Mouse (Mus musculus) ES-E14 (cell line): ENCODE data around the gene Ccdc40. TPM values are rescaled to one million over a fixed set of nuclear protein-coding genes. Genes with fewer than 3 reads are reported as not detected.

Source experiments
- DNase-seq: peaks from one replicate; pipeline ENCODE4 v3.0.0-alpha.2; 2013; ENCODE audit warnings: low read depth, low spot score
- H3K27ac ChIP-seq: 2 replicates; pipeline ENCODE4 v1.5.1; 2012; ENCODE audit warnings: low read depth, mild to moderate bottlenecking, low read length, moderate library complexity, mixed read lengths; ENCODE audit not compliant: poor library complexity, insufficient read depth, severe bottlenecking
- H3K36me3 ChIP-seq: 2 replicates; pipeline ENCODE4 v1.6.1; 2012; ENCODE audit warnings: mild to moderate bottlenecking, low read length, moderate library complexity, mixed read lengths; ENCODE audit not compliant: control insufficient read depth, poor library complexity, insufficient read depth, severe bottlenecking
- H3K4me1 ChIP-seq, 2 experiments: fragments of 150-350 bp in 1 of 2; sonication (generic) in 1 of 2; 2 replicates each; pipeline ENCODE4 v1.6.1; 2012; ENCODE audit warnings: low read length in 2 of 2, mild to moderate bottlenecking in 1 of 2, mixed read lengths in 1 of 2; ENCODE audit not compliant: control insufficient read depth in 2 of 2, insufficient read depth in 2 of 2, poor library complexity in 1 of 2
- H3K4me3 ChIP-seq, 2 experiments: fragments of 150-350 bp in 1 of 2; sonication (generic) in 1 of 2; 2 replicates each; pipeline ENCODE4 v1.5.1; 2012; ENCODE audit warnings: low read length in 2 of 2, low read depth in 1 of 2, mild to moderate bottlenecking in 1 of 2, mixed read lengths in 1 of 2; ENCODE audit not compliant: insufficient read depth in 1 of 2, poor library complexity in 1 of 2, severe bottlenecking in 1 of 2
- H3K9ac ChIP-seq: 2 replicates; pipeline ENCODE4 v1.6.1; 2012; ENCODE audit warnings: low read depth, mild to moderate bottlenecking, low read length, mixed read lengths; ENCODE audit not compliant: poor library complexity, insufficient read depth, severe bottlenecking
- H3K9me3 ChIP-seq: fragments of 150-350 bp; sonication (generic); 2 replicates; pipeline ENCODE4 v1.6.1; 2012; ENCODE audit warnings: low read depth, mild to moderate bottlenecking, low read length; ENCODE audit not compliant: control insufficient read depth, insufficient read depth
- CHD2 ChIP-seq: IDR thresholded peaks from 2 replicates; pipeline ENCODE4 v1.6.1; 2014; ENCODE audit warnings: mild to moderate bottlenecking, low read depth, low read length, inconsistent platforms
- HCFC1 ChIP-seq: IDR thresholded peaks from 2 replicates; pipeline ENCODE4 v1.6.1; 2012; ENCODE audit warnings: low read length, inconsistent platforms, borderline replicate concordance; ENCODE audit not compliant: insufficient read depth
- MAFK ChIP-seq: IDR thresholded peaks from 2 replicates; pipeline ENCODE4 v1.6.1; 2014; ENCODE audit warnings: mild to moderate bottlenecking, low read depth, low read length, inconsistent platforms; ENCODE audit not compliant: insufficient read depth
- ZC3H11A ChIP-seq: IDR thresholded peaks from 2 replicates; pipeline ENCODE4 v1.6.1; 2012; ENCODE audit warnings: low read depth, mild to moderate bottlenecking, inconsistent platforms, low read length, borderline replicate concordance
- ZNF384 ChIP-seq: IDR thresholded peaks from 2 replicates; pipeline ENCODE4 v1.6.1; 2012; ENCODE audit warnings: low read depth, low read length, inconsistent platforms
- in situ Hi-C, 2 experiments: fragments of 600-800 bp; cut with MboI; formaldehyde crosslinking; loops; one replicate each; pipeline ENCODE4 v1.15.1; 2025; ENCODE audit warnings: low sequenced_read_pairs in 2 of 2, inconsistent platforms in 1 of 2; ENCODE audit not compliant: unreplicated experiment in 2 of 2
- total RNA-seq: library from RNA; depleted of rRNA; stranded (reverse); fragments of 300-350 nt; gene quantifications from 2 replicates; pipeline ENCODE4 v1.2.3, GENCODE M21; 2012

Ccdc40 gene
- total RNA-seq, 1 experiment = 6.2 TPM

DNA sequence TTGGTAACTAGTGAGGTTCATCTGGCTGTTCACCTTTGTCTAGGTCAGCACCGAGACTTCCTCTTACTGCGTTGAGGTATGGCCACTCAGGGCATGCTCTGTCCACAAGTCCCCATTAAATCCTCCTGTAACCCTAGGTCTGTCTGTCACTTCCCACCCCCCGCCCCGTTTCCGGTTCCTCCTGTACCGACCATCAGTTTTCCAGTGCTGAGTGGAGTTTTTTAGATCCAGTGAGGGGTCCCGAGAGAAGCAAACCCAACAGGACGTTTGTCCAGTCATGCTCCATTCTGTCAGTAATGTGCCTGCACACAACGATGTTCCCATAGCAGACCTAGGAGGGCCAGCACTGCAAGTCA is 29.8 kb downstream of the Ccdc40 start:
- Histone ChIP-seq H3K36me3 (no peaks in the 10 kb centered on the region), H3K4me1 (peaks cover 0 to 11% of the 10 kb centered on the region in 2 experiments; a peak in 1 of 4 replicates), H3K27ac (no peak overlapping the region), H3K9me3 (no peaks in the 10 kb centered on the region), H3K4me3 (no peak overlapping the region), H3K9ac (no peak overlapping the region)
- no peak for TF ChIP-seq ZC3H11A
- TF ChIP-seq HCFC1 = no peak
- no peak for TF ChIP-seq CHD2
- no peak for TF ChIP-seq MAFK
- TF ChIP-seq ZNF384 = no peak
- no peak for DNase-seq
- in situ Hi-C loops = no loop called here

DNA sequence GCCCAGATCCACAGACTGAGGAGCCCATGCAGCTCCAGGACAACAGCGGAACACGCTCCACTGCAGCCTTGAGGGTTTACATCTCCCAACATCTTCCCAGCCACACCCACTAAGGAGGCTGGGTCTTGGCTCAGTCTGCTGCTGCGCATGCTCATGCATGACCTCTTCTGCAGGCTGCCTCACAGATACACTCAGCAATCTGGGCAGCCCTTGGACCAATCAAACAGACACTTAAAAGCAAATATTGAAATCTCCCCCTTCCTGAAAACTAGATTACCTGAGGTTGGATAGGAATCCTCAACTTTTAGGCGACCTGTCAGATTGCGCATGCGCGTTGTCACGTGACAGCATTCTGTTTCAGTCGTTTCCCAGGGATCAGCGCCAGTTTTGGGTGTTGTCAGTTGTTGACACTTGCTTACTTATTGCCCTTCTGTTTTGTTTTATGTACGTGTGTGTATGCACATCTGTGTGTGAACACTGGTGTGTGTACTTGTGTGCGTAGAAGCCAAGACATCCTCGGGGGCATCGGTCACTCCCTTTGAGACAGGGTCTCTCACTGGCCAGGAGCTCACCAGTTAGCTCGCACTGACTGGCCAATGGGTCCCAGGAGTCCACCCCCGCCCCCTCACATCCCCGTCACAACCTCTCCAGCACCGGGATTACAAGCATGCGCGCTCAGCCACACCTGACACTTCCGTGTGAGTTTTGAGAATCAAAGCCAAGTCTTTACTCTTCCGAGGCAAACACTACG is 30.4 kb downstream of the Ccdc40 start:
- Histone ChIP-seq H3K36me3 (no peaks in the 10 kb centered on the region), H3K27ac (no peak overlapping the region), H3K9me3 (no peaks in the 10 kb centered on the region), H3K4me1 (peaks cover 0 to 9% of the 10 kb centered on the region in 2 experiments; a peak in 1 of 4 replicates), H3K9ac (no peak overlapping the region), H3K4me3 (no peak overlapping the region)
- in situ Hi-C loops = no loop called here
- TF ChIP-seq HCFC1 (no peak), ZC3H11A (no peak), CHD2 (no peak), ZNF384 (no peak), MAFK (no peak)
- no peak for DNase-seq

DNA sequence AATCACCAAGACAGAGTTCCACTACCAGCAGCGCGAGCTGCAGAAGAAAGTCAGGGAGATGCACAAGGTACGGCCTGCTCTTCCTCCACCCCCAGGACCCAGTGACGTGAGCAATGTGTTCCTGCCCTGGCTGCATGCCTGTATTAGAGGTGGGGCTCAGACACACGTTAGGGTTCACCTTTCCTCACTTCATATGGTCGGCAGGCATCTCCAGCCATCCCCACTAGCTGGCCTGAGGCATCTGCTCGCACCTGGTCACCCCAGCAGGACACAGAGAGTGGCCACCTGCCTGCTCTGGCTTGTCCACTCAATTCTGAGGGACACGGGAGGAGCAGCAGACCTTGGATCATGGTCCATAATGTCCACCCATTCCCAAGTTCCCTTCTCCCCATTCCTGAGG is 31.6 kb downstream of the Ccdc40 start:
- in situ Hi-C loops = no loop called here
- no peaks in the 10 kb centered on the region for H3K9me3 ChIP-seq
- H3K36me3 ChIP-seq = no peaks in the 10 kb centered on the region
- DNase-seq = no peak
- H3K4me1 ChIP-seq = peaks cover 0 to 14% of the 10 kb centered on the region in 2 experiments; a peak in 1 of 4 replicates
- H3K4me3 ChIP-seq = no peak overlapping the region
- TF ChIP-seq CHD2 = no peak
- TF ChIP-seq MAFK = no peak
- no peak for TF ChIP-seq ZNF384
- TF ChIP-seq ZC3H11A = no peak
- no peak for TF ChIP-seq HCFC1
- no peak overlapping the region for H3K27ac ChIP-seq
- H3K9ac ChIP-seq = no peak overlapping the region

DNA sequence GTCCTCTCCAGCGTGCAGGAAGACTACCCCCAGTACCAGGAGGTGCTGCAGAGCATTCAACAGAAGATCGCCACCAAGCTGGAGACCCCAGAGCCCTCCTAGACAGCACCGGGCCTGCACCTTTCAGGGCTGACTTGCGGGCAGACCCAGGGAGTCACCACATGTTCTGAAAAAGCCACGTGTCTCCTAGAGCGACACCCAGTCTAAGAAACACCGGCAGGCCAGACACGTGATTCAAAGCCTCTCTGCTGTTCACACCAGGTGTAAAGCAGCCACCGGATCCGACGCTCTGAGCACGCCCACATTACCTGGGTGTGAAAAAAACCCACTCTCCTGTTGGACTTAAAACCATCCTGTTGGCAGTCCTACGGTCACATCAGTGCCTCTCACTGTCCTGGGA is 36.0 kb downstream of the Ccdc40 start:
- H3K9me3 ChIP-seq = no peaks in the 10 kb centered on the region
- no peak overlapping the region for H3K4me3 ChIP-seq
- H3K36me3 ChIP-seq = no peaks in the 10 kb centered on the region
- H3K27ac ChIP-seq = no peak overlapping the region
- in situ Hi-C loops = no loop called here
- H3K4me1 ChIP-seq = peaks cover 3 to 24% of the 10 kb centered on the region in 2 experiments
- H3K9ac ChIP-seq = no peak overlapping the region
- DNase-seq = no peak
- TF ChIP-seq ZNF384 (no peak), CHD2 (no peak), MAFK (no peak), HCFC1 (no peak), ZC3H11A (no peak)
